Mouse (Mus musculus): ENCODE data around the gene Zc3hav1l. TPM values are rescaled to one million over a fixed set of nuclear protein-coding genes. Genes with fewer than 3 reads are reported as not detected.

The Zc3hav1l gene
- 1 to 10 TPM; 8.0 to 9.4 TPM for total RNA-seq (2021)

DNA sequence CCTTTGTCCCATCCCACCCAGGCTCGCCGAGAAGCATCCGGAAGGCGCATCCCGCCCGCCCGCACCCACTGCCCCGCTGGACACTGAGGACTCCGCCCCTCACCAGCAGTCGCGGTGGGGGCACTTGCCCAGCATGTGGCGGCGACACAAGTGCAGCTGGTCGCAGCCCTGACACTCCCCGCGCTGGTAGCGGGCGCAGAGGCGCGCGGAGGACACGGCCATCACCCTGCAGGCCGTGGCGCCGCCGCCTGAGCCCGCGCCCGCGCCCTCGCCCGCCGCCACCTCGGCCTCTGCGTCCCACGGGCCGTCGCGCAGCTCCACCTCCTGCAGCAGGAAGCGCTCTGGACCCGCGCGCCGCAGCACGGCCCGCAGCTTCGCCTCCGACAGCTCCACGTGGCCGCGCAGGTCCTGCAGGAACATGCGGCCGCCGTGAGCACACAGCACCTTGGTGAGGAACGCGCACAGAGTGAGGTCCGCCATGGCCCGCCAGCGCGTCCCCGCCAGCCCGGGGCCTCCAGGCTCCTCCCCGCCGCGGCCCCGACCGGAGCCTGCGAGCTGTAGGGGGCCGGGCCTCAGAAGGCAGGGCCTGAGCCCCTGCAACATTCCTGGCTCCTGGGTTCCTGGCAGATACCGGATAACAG, at the start of gene Zc3hav1l:
TSS of gene Zc3hav1l (minus strand) at position 499 of the 641 bp plus-strand sequence.
- intact Hi-C loops (cut with DNase I): no loop called here
- peak; percentile 72 for DNase-seq

DNA sequence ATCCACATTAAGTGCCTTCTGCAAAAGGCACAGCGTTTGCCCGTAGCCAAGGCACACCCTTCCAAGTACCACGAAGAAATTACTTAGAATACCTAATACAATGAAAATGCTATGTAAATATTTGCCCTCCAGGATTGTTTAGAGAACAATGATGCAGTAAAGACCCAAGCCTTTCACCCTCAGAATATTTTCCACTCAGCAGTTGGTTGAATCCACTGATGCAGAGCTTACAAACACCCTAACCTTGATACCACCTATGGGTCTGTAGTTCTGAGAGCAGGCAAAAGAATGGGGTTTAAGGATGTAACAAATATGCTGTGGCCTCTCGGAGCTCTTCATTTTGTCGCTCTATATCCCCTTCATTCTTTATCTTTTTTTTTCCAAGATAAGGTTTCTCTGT, 48.8 kb upstream of the Zc3hav1l start:
- intact Hi-C loops (cut with DNase I): no loop called here

GRCm38 (mm10) chr6:38345796-38346195, 46.7 kb upstream of the Zc3hav1l start:
- intact Hi-C loops (cut with DNase I): no loop called here
- DNase-seq: no peak

More for the DNA sequence above, 48.8 kb upstream of the Zc3hav1l start:
- no peak for DNase-seq

DNA sequence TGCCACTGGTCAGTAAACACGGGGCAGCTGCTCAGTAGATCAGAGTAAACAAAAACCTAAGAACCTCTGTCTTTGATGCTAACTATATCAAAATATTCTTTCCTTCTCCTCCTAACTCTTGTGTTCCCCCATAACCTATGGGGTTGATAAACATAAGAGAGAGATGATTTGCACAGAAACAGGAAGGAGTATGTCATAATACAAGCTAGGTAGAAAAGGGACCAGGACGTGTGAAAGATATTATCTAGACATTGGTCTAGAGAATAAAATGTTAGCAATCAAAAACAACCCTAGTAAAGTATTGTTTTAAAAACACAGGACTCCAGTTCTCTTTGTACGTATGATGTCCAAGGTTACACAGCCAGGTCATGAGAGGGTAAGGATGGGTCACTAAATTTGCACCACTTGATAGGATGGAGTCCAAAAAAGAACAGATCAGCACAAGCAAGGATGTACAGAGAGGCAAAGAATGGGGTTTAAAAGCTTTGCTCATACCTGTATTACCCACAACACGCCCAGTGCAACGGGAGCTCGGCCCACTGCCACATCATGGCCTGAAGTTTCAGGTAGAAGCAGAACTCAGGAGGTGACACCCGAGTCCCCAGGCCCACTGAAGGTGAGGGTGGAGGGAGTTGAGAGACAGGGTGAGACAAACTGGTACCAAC, 45.1 kb upstream of the Zc3hav1l start:
- no peak for DNase-seq
- intact Hi-C loops (cut with DNase I): no loop called here

GRCm38 (mm10) chr6:38343581-38343980, 44.5 kb upstream of the Zc3hav1l start:
- intact Hi-C loops (cut with DNase I): no loop called here
- no peak for DNase-seq

- intact Hi-C loops (cut with DNase I): no loop called here
- no peak for DNase-seq
Measured at GRCm38 (mm10) chr6:38342666-38342992, 43.6 kb upstream of the Zc3hav1l start.

DNA sequence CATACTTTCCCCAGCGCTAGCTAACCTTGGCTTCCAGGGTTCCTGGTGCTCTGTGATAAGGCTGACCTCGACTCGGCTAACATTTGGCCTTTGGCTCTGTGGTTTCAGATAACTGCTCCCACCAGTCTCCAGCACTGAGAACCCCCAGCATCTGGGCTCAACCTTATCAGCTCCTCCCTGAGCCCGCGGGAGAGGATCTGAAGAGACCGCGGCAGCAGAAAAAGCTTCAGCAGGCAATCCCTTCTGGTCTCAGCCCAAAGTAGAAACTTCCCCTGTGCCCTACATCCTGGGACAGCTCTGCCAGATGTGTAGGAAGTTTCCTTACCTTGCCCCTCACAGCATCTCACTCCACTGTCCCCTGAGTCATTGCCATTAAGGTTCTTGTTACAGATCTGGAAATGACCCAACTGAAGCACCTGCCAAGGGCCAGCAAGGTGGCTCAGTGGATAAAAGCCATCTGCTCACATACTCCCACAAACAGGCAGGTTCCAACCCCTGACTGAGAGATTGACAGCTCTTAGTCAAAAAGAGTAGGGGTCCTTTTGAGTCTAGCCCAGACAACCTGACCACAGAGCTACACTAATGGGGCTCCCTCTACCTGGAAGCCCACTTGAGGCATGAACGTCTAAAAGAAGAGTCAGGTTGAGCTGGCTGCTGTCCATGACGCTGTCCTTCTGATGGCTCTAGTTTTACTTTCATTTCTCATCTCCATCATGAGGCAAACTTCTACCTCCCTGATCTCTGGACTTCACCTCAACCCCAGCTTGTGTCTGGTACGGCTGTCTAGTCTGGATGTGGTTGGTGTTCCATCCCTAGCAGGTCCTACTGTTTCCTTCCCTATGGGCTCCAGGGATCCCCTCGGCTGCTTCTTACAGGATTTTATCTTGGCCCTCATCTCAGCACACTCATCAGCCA, 42.9 kb upstream of the Zc3hav1l start:
- intact Hi-C loops (cut with DNase I): no loop called here
- DNase-seq: no peak

DNA sequence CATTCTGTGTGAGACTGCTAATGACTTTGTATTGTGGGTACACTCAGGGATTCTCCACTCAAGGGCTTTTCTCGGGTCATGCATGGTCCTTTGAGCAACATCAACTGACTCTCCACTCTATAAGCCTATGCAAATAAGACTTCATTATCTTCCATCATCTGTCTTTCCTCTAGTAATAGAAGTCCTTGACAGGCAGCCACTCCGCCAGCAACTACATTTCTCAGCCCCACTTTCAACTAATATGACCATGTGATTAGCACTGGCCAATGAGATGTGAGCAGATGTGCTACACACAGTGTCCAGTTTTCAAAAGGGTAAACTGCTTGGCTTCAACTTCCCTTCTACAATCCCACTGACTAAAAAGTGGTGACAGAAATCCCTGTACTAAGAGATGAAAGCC, 40.0 kb upstream of the Zc3hav1l start:
- no peak for DNase-seq
- intact Hi-C loops (cut with DNase I): no loop called here

DNA sequence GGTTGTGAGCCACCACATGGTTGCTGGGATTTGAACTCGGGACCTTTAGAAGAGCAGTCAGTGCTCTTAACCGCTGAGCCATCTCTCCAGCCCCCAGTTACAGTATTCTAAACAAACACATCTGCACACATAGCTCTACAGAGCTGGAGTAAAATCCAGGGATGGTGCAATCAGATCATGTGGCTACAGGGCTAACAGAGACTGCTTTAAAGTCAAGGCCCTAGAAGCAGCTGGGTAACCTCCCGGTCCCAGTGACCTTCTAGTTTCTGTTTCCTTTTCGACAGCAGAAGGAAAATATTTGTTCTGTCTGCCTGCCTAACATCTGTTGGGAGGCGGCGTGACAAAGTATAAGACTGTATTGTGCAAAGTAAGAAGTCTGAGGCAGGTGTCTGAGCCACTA, 38.9 kb upstream of the Zc3hav1l start:
- DNase-seq: no peak

GRCm38 (mm10) chr6:38337166-38337705, 38.2 kb upstream of the Zc3hav1l start:
- DNase-seq: no peak
- intact Hi-C loops (cut with DNase I): no loop called here

More for the DNA sequence above, 38.9 kb upstream of the Zc3hav1l start:
- intact Hi-C loops (cut with DNase I): no loop called here

DNA sequence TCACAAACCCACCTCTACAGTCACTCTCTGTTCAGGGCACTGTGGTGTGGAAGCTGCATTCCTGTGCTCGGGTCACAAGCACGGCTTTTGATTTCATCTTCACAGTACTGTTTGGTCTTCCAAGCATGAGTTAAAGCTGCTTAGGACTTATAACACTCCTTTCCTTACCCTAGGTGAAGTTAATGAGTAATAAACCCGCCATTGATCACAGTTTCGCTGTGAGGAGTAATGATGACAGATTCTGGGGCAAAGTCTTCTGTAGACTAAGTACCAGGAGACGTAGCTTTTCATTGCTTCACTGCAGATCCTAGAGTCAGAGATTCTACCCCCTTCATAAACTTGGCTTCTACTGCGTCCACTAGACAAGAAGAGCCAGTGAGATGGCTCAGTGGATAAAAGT, 36.2 kb upstream of the Zc3hav1l start:
- intact Hi-C loops (cut with DNase I): no loop called here
- DNase-seq: no peak

GRCm38 (mm10) chr6:38326596-38326995, 27.5 kb upstream of the Zc3hav1l start:
- peak; percentile 50 for DNase-seq
- intact Hi-C loops (cut with DNase I): loop anchor here (10.0 kb wide), 1 partner anchor 162 kb away; no protein-coding TSS in a partner anchor

DNA sequence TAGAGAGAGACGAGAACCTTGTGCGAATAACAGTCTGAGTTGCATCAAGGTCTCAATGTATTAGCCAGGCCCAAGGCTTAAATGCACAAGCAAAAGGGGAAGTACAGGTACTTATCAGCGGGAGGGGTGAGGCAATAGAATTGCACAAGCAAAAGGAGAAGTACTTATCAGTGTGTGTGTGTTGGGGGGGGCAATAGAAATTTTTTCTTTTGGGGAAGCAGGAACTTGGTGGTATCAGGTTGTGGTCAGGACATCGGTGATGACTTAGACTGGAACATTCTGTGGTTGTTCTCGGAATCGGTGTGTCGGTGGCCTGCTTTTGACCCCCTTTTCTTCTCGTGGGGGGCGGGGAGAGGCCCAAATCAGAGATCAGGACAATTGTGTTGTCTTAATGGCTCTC, 21.6 kb upstream of the Zc3hav1l start:
- no peak for DNase-seq
- intact Hi-C loops (cut with DNase I): loop anchor here (10.0 kb wide), 1 partner anchor 156 kb away; no protein-coding TSS in a partner anchor

DNA sequence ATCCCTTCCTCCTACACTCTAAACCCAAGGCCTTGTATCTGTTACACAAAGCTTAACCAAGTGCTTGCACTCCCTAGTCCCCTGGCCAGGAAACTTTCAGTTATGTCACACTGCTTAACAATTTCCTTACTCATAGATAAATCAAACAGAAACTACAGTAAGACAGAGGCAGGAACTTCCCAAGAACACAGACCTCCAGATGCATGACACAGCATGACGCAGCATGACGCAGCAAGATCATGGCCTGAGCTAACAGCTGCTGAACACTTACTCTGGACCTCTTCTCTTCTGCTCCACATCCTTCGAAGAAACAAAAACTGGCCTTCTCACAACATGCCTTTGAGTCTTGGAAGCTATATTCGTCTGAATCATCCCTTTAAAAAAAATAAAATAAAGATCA, 17.0 kb upstream of the Zc3hav1l start:
- intact Hi-C loops (cut with DNase I): no loop called here
- DNase-seq: no peak

DNA sequence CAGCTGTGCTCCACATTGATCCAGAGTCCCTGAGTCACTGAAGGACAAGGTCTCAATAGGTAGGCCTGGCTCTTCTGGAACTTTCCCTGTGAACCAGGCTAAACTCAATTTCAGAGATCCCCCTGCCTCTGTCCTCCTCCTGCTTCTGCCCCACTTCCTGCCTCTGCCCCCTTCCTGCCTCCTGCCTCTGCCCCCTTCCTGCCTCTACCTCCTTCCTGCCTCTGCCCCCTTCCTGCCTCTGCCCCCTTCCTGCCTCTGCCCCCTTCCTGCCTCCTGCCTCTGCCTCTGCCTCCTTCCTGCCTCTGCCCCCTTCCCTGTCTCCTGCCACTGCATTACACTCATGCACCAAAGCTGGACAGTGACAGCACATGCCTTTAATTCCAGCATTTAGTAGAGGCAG, 10.7 kb upstream of the Zc3hav1l start:
- DNase-seq: no peak
- intact Hi-C loops (cut with DNase I): no loop called here

DNA sequence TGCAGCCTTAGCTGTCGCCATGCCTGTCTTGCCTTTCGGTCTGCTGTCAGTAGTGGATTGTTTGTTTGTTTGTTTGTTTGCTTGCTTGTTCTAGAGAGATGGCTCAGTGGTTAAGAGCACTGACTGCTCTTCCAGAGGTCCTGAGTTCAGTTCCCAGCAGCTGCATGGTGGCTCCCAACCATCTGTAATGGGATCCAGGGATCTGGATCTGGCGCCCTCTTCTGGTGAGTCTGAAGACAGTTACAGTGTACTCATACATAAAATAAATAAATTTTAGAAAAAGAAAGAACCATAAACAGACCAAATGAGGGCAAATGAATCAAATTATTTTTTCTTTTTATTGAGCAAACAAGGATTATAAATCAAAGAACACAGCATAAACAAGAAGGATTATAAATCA, 5.9 kb upstream of the Zc3hav1l start:
- intact Hi-C loops (cut with DNase I): no loop called here
- no peak for DNase-seq

DNA sequence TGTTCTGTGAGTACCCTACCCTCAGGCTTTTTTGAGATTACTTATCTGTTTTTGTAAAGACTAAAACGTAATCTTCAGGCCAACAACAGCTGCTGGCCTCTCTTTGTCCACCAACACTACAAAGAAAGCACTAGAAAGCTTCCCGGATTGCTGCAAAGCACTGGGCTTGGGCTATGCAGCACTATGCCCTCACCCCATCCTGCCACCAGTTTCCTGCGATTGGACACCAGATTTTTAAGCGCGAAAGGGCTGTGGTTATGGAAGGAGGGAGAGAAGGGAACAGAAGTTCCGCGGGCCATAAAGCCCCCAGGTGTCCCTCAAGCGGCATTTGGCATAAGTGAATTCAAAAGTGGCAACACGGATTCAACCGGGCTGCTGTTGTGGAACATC, 818 bp downstream of the Zc3hav1l start:
- intact Hi-C loops (cut with DNase I): no loop called here
- DNase-seq: peak; percentile 47

DNA sequence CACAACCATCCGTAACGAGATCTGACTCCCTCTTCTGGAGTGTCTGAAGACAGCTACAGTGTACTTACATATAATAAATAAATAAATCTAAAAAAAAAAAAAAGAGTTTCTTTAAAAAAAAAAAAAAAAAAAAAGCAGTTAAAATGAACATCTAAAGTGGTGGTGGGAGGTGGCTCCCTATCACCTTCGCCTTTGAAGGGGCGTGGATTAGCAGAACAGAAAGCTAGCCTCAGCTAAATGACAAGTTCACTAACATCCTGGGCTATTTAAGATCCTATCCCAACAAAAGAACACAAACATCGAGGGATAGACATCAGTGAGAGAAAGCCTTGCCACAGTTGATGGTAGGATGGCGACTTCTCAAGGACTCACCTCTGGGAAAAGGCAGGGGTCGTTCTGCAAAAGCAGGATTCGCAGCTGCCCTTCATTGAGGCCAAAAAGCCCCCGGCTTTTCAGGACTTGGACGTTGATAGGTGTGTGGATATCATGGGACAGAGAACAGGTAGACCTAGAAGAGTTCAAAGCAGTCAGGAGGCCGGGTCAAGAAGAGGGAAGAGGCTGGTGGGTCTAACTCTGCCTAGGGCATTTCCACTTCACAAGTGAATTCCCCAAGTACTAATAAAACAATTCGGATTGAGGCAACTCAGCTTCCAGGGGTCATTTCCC, 1.3 kb downstream of the Zc3hav1l start:
- DNase-seq: no peak
- intact Hi-C loops (cut with DNase I): no loop called here

GRCm38 (mm10) chr6:38293708-38294107, 5.4 kb downstream of the Zc3hav1l start:
- DNase-seq: no peak
- intact Hi-C loops (cut with DNase I): no loop called here

DNA sequence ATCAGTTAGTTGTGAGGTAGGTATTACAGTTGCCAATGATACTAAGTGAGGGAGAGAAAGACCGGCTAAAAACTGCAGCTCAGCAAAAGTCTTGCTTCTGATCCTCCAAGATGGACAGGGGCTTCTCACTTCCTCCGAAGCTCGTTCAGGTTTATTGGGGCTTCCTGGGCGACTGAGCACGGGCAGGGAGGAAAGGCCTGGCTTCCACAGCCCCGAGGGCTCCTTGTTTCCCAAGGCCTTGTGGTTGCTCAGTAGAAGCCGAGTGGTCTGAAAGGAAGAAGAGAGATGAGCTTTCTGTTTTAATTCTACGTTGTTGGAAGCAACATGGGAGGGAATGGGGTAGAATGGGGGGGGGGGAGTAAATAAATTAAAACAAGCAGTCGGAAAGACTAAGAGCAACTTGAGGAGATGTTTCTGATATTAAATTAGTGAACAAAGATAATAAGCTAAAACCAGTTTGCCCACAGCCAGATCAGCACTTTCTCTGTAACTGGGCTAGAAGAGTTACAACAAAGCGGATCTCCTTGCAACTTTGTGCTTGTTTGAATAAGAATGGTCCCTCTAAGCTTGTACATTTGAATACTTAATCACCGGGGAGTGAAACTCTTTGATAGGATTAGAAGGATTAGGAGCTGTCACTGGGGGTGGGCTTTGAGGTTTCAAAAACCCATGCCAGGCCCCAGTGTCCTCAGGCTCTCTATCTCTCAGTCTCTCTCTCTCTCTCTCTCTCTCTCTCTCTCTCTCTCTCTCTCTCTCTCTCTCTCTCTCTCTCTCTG, 6.0 kb downstream of the Zc3hav1l start:
- intact Hi-C loops (cut with DNase I): no loop called here
- no peak for DNase-seq
